Mouse (Mus musculus) testis, postnatal 14 days (tissue): ENCODE results near the gene Ptprn2.

Source experiments
- DNase-seq: peaks from one replicate; pipeline ENCODE4 v3.0.0; 2021; ENCODE audit warnings: low spot score

Gene Ptprn2

DNA sequence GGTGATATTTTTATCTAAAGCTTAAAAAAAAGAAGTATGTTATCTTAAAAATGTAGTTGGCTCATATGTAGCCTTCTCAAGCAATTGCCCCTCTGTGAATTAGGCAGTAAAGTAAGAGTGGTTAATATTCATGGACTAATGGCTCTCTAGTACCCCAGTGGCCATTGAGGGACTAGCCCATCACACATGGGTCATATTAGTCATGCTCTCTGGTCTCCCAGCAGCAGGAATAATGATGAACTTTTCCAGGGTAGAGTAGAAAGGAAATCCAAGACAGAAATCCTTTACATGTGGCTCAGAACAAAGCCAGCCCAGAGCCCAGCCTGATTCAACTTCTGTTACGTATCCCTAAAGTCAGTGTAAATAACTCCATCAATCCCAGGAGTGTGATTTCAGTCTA is 779.7 kb downstream of the Ptprn2 start:
- DNase-seq, result no peak

DNA sequence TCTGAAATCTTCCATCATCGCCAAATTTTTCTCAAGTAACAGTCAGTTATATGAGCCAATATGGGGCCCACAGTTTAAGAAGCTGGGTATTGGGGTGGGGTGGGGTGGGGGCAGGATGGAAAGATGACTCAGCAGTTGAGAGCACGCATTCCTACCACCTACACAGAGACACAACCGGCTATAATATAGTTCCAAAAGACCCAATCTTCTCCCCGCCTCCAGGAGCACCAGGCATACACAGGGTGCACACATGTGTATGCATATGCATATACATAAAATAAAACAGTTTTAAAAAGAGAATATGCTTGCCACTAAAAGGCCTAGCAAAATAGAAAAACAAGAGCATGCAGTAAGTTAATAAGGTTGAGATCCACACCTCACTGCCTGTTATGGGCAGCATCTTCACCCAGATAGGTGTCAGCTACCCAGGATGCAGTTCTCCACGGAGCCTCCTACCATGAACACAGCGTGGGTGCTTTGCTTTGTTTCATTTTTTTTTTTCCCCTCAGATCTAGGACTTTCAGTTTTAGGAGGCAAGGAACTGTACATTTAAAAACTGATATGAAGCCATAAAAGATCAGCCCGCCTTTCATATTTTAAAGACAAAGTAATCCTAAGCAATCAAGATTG is 783.1 kb downstream of the Ptprn2 start:
- DNase-seq, result no peak

- DNase-seq, result no peak
Observed at GRCm38 (mm10) chr12:117269310-117269709, 783.8 kb downstream of the Ptprn2 start.

DNA sequence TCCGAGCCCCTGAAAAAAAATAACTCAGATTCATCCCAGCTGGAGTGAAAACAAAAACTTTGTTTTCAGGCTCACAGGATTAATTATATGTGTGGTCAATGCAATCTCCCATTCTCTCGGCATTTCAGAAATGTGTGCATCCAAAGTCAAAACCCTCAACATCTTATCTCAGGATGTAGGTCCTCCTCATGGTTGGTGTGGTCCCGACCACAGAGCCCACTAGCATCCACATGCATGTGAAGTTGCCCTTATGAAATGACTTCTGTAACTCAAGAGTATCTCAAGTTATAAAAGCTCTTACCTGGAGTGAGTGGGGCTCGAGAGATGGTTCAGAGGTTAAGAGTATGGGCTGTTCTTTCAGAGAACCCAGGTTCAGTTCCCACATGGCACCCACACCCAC is 784.7 kb downstream of the Ptprn2 start:
- DNase-seq, result no peak

- no peak for DNase-seq
Observed at GRCm38 (mm10) chr12:117273166-117273565, 787.6 kb downstream of the Ptprn2 start.

- no peak for DNase-seq
Observed at GRCm38 (mm10) chr12:117274576-117274975, 789.1 kb downstream of the Ptprn2 start.

GRCm38 (mm10) chr12:117280790-117281189 is 795.3 kb downstream of the Ptprn2 start:
- no peak for DNase-seq

GRCm38 (mm10) chr12:117282659-117283058 is 797.1 kb downstream of the Ptprn2 start:
- DNase-seq, result no peak

DNA sequence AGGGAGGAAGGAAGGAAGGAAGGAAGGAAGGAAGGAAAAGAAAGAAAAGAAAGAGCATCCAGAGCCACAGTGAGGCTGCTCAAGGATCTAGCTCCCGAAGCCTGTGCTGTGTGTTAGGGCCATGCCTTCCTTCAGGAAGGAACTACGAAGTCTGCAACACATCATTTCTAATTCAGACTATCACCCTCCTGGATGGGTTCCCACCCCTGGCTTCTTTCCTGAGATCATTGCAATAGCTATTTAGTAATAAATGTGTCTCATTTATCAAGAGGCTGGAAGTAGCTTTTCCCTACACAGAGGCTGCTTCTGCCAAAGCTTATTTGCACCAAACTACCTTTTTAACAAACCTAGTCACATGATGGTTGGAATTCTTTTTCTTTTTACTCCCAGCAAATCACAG is 801.9 kb downstream of the Ptprn2 start:
- DNase-seq, result no peak

- DNase-seq, result no peak
Observed at GRCm38 (mm10) chr12:117291943-117292342, 806.4 kb downstream of the Ptprn2 start.

DNA sequence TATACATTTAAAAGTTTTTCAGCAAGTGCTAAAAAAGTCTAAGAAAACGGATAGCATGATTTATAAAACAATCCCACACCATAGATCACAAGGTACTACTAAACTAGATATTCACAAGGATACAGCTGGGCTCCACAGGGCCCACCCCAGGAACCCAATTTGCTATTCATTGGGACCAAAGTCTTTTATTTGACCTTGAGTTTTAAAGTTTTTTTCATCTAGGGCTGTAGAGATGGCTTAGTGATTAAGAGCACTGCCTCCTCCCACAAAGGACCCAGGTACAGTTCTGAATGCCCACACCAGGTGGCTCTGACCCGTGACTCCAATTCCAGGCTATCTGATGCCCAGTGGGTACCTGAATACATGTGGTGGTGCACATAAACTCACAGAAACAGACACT is 811.3 kb downstream of the Ptprn2 start:
- DNase-seq, result no peak

DNA sequence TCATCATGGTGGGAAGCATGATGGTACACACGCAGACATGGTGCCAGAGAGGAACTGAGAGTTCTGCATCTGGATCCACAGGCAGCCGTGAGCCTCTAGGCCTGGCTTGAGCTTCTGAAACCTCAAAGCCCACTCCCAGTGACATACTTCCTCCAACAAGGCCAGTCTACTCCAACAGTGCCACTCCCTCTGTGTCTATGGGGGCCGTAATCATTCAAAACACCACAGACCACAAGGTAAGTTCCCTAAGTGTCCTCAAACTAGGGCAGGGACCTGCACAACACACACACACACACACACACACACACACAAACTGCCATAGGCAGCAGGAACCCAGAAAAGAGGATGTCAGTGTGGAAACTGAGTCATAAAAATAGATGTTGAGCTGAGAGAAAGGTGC is 813.6 kb downstream of the Ptprn2 start:
- DNase-seq, result no peak

DNA sequence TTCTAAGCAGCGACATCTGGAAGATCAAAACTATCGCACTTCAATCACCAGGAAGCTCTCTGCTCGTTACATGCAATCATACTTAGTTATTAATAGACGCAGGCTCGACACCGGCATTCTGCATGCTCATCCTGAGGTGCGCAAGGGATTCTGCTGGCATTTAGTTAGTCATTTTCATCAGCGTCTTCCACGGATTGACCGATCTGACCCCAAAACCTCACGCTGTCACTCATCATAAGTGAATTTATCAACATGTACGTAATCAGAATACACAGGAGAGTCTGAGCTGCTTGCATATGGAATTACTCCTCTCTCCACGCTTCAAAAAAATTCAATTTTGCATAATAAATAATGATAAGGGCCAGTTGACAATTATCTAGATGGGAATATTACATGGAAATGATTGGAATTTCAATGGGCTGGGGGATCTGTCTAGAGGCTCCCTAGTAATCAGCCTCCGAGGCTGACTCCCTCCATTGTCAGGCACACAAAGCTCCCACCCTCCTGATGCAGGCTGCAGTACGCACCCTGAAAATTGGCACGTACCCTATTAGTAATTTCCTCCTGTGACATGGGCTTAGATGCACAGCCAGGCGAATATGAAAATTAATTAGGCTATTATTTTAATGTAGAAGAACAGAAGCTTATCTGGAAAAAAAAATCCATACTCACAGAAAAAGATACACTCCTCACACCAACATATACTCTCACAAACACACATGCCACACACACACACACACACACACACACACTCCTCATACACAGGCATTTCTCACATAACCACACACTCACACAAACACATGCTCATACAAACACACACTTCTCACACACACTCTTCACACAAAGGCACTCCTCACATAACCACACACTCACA is 819.5 kb downstream of the Ptprn2 start:
- DNase-seq, result no peak

- DNase-seq, result no peak
Observed at GRCm38 (mm10) chr12:117305625-117306105, 820.1 kb downstream of the Ptprn2 start.

DNA sequence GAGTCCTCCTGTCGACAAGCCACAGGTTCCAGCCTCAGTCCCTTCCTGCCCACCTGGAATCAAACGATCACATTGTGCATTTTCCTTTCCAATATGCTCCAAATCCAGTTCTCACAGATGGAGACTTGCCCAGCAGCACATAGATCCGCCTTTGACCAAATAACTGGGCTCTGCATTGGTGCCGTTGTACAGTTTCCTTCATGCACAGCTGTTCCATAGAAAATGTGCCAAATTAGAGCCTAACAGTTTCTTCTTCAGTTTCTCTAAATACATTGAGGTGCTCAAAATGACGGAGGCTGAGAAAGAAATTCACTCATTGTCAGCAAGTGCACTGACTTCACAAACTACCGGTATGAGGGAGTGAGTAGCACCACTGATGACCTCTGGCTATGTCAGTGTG is 826.6 kb downstream of the Ptprn2 start:
- no peak for DNase-seq

- no peak for DNase-seq
Observed at GRCm38 (mm10) chr12:117314987-117315386, 829.5 kb downstream of the Ptprn2 start.

DNA sequence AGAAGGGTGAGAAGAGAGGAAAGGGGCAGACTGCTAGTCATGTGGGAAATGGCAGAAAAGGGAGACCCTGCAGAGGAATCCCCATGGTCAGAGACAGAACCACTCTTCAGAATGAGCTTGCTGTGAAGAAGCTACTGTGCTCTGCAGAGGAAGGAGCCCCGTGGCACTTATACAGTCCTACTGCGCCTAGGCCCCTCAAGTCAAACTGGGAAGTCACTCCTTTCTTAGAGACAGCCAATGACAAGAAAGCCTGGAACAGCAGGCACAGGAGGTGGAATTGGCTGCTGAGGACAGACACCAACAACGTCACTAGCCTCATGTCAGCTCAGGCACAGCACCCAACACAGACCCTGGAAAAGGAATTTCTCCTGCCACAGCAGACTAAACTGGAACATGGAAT is 830.1 kb downstream of the Ptprn2 start:
- no peak for DNase-seq

- DNase-seq, result no peak
Observed at GRCm38 (mm10) chr12:117318229-117318628, 832.7 kb downstream of the Ptprn2 start.

DNA sequence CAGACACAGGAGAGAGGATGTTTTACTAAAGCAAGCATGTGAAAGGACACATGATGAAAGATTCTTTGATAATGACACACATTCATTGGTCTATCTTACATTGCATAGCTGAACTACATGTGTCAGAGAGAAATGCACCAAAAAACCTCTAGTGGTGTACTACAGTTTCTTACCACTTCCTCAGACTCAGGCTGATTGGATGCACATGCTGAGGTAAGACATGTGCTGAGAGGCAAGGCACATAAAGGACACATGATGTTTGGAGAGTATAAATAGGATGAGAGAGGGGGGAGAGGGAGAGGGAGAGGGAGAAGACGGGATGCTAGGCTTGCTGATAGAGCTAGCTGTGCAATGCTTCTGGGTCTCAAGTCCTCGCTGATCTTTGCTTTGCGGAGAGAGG is 837.5 kb downstream of the Ptprn2 start:
- DNase-seq, result no peak
